Mouse (Mus musculus) thymus, postnatal 0 days (tissue): ENCODE results near the gene Olfr1436. TPM values are rescaled to one million over a fixed set of nuclear protein-coding genes. Genes with fewer than 3 reads are reported as not detected.
"Not testable (repeated sequence)": the region's sequence is repeated elsewhere in the genome, so short reads cannot be mapped to it uniquely, and the experiment has no call there.

Experiments used
- DNase-seq: peaks from one replicate; pipeline ENCODE4 v3.0.0-alpha.2; 2015; ENCODE audit warnings: low spot score
- polyA plus RNA-seq: library from polyadenylated mRNA; unstranded; fragments of >200 nt; fragmentation: Nextera tagmentation; extraction: Ambion mirVana; gene quantifications from 2 replicates; pipeline ENCODE4 v1.2.1, GENCODE M21; 2015

The Olfr1436 gene
- polyA plus RNA-seq = not detected in 2 replicates

GRCm38 (mm10) chr19:12299030-12299429 lies at the start of gene Olfr1436:
TSS of gene Olfr1436 (minus strand) at chr19:12299130.
- not testable (repeated sequence) for DNase-seq

GRCm38 (mm10) chr19:12335810-12336209 lies 36.9 kb upstream of the Olfr1436 start, which contains the start of gene Olfr1438-ps1:
TSS of gene Olfr1438-ps1 (minus strand) at chr19:12335910.
- no peak for DNase-seq

GRCm38 (mm10) chr19:12325001-12325400 lies 26.1 kb upstream of the Olfr1436 start, which contains the start of gene Olfr1437:
TSS of gene Olfr1437 (minus strand) at chr19:12325101.
- DNase-seq = no peak

- DNase-seq = no peak
Observed at GRCm38 (mm10) chr19:12292979-12293378, 6.0 kb downstream of the Olfr1436 start.

GRCm38 (mm10) chr19:12279554-12279953 lies 19.4 kb downstream of the Olfr1436 start, which contains the start of gene Olfr1434:
TSS of gene Olfr1434 (plus strand) at chr19:12279854.
- no peak for DNase-seq

GRCm38 (mm10) chr19:12260732-12261131 lies 38.2 kb downstream of the Olfr1436 start, which contains the start of gene Olfr235:
TSS of gene Olfr235 (plus strand) at chr19:12261032.
- no peak for DNase-seq

Other genes with a start within 250 kb of the Olfr1436 start
- not detected in 2 replicates for gene Olfr1424, start 236.4 kb downstream of the Olfr1436 start, polyA plus RNA-seq
- not detected in 2 replicates for gene Olfr1425, start 221.4 kb downstream of the Olfr1436 start, polyA plus RNA-seq
- not detected in 2 replicates for gene Olfr1426, start 207.1 kb downstream of the Olfr1436 start, polyA plus RNA-seq
- gene Olfr1427, start 195.8 kb downstream of the Olfr1436 start, polyA plus RNA-seq = not detected in 2 replicates
- gene Olfr1428, start 183.2 kb downstream of the Olfr1436 start, polyA plus RNA-seq = not detected in 2 replicates
- not detected in 2 replicates for gene Olfr76, start 175.9 kb downstream of the Olfr1436 start, polyA plus RNA-seq
- not detected in 2 replicates for gene Olfr1555-ps1, start 129.0 kb downstream of the Olfr1436 start, polyA plus RNA-seq
- gene Olfr1431, start 98.5 kb downstream of the Olfr1436 start, polyA plus RNA-seq = not detected in 2 replicates
- not detected in 2 replicates for gene Olfr1432, start 66.5 kb downstream of the Olfr1436 start, polyA plus RNA-seq
- not detected in 2 replicates for gene Olfr262, start 57.5 kb downstream of the Olfr1436 start, polyA plus RNA-seq
- gene Olfr235, start 38.1 kb downstream of the Olfr1436 start, polyA plus RNA-seq = not detected in 2 replicates
- not detected in 2 replicates for gene Olfr1434, start 19.3 kb downstream of the Olfr1436 start, polyA plus RNA-seq
- gene Olfr1437, start 26.0 kb upstream of the Olfr1436 start, polyA plus RNA-seq = not detected in 2 replicates
- gene Olfr1438-ps1, start 36.8 kb upstream of the Olfr1436 start, polyA plus RNA-seq = not detected in 2 replicates
- not detected in 2 replicates for gene Olfr1440, start 88.1 kb upstream of the Olfr1436 start, polyA plus RNA-seq
- gene Olfr1441, start 118.3 kb upstream of the Olfr1436 start, polyA plus RNA-seq = not detected in 2 replicates
- gene Pfpl, start 128.8 kb upstream of the Olfr1436 start, polyA plus RNA-seq = not detected in 2 replicates
- gene Mpeg1, start 161.6 kb upstream of the Olfr1436 start, polyA plus RNA-seq = 2.6 and 2.9 TPM in 2 replicates
- gene Dtx4, start 202.3 kb upstream of the Olfr1436 start, polyA plus RNA-seq = 3.4 and 4.3 TPM in 2 replicates
- 32.3 and 35.0 TPM in 2 replicates for gene Fam111a, start 246.6 kb upstream of the Olfr1436 start, polyA plus RNA-seq